Mouse (Mus musculus): Measurements from ENCODE around the gene Gdf10. TPM values are rescaled to one million over a fixed set of nuclear protein-coding genes. Genes with fewer than 3 reads are reported as not detected.

Gene Gdf10
- polyA plus RNA-seq, 1 experiment: 15.1 TPM

GRCm38 (mm10) chr14:33932935-33933703 lies 9.7 kb downstream of the Gdf10 start:
- Histone ChIP-seq H3K4me1 (ENCODE audit: control insufficient read depth, insufficient read depth, low read length) (no peaks in the 10 kb centered on the region), H3K4me3 (replicated peaks; ENCODE audit: extremely low read depth, low read depth, low read length) (no peak overlapping the region)
- WGBS: 49% methylated on average over 10 of the region's 10 CpGs
- DNase-seq: peak; percentile 49
- TF ChIP-seq POLR2A (IDR thresholded peaks at IDR 0.05; ENCODE audit: borderline replicate concordance, extremely low read depth, low read depth, low read length): no peak
- peak; percentile 50 for TF ChIP-seq CTCF (IDR thresholded peaks at IDR 0.05; ENCODE audit: insufficient read depth, low read length)

- H3K4me1 ChIP-seq (ENCODE audit: control insufficient read depth, insufficient read depth, low read length): no peaks in the 10 kb centered on the region
- WGBS: 35% methylated on average over 5 of the region's 5 CpGs
- H3K4me3 ChIP-seq (replicated peaks; ENCODE audit: extremely low read depth, low read depth, low read length): no peak overlapping the region
- peak; percentile 23 for DNase-seq
- TF ChIP-seq CTCF (IDR thresholded peaks at IDR 0.05; ENCODE audit: insufficient read depth, low read length) (peak; percentile 21; the same call in 1 of the 2 replicates), POLR2A (IDR thresholded peaks at IDR 0.05; ENCODE audit: borderline replicate concordance, extremely low read depth, low read depth, low read length) (no peak)
These were observed 10.5 kb downstream of the Gdf10 start for GRCm38 (mm10) chr14:33933778-33934317.

GRCm38 (mm10) chr14:33939117-33939516 lies 15.7 kb downstream of the Gdf10 start:
- WGBS: 30% methylated on average over 9 of the region's 9 CpGs

GRCm38 (mm10) chr14:33940739-33941138 lies 17.4 kb downstream of the Gdf10 start, which contains the start of gene Gdf2:
Gene Gdf2 (plus strand): TSS chr14:33941039.
- WGBS: 44% methylated on average over 8 of the region's 8 CpGs

More at GRCm38 (mm10) chr14:33939117-33939516, 15.7 kb downstream of the Gdf10 start:
- H3K4me3 ChIP-seq (replicated peaks; ENCODE audit: extremely low read depth, low read depth, low read length): no peak overlapping the region
- TF ChIP-seq POLR2A (IDR thresholded peaks at IDR 0.05; ENCODE audit: borderline replicate concordance, extremely low read depth, low read depth, low read length) (no peak), CTCF (IDR thresholded peaks at IDR 0.05; ENCODE audit: insufficient read depth, low read length) (peak; percentile 72)
- DNase-seq: peak; percentile 16
- H3K4me1 ChIP-seq (ENCODE audit: control insufficient read depth, insufficient read depth, low read length): no peaks in the 10 kb centered on the region

GRCm38 (mm10) chr14:33942222-33942621 lies 18.8 kb downstream of the Gdf10 start:
- 67% methylated on average over 5 of the region's 5 CpGs for WGBS
- Histone ChIP-seq H3K4me1 (ENCODE audit: control insufficient read depth, insufficient read depth, low read length) (no peaks in the 10 kb centered on the region), H3K4me3 (replicated peaks; ENCODE audit: extremely low read depth, low read depth, low read length) (no peak overlapping the region)
- TF ChIP-seq POLR2A (IDR thresholded peaks at IDR 0.05; ENCODE audit: borderline replicate concordance, extremely low read depth, low read depth, low read length) (no peak), CTCF (IDR thresholded peaks at IDR 0.05; ENCODE audit: insufficient read depth, low read length) (no peak)
- DNase-seq: no peak

More at GRCm38 (mm10) chr14:33940739-33941138, 17.4 kb downstream of the Gdf10 start, which contains the start of gene Gdf2:
- DNase-seq: no peak
- H3K4me1 ChIP-seq (ENCODE audit: control insufficient read depth, insufficient read depth, low read length): no peaks in the 10 kb centered on the region
- no peak within 1 kb of the TSS for H3K4me3 ChIP-seq (replicated peaks; ENCODE audit: extremely low read depth, low read depth, low read length)
- no peak for TF ChIP-seq CTCF (IDR thresholded peaks at IDR 0.05; ENCODE audit: insufficient read depth, low read length)
- TF ChIP-seq POLR2A (IDR thresholded peaks at IDR 0.05; ENCODE audit: borderline replicate concordance, extremely low read depth, low read depth, low read length): no peak

GRCm38 (mm10) chr14:33946125-33946524 lies 22.7 kb downstream of the Gdf10 start:
- TF ChIP-seq CTCF (IDR thresholded peaks at IDR 0.05; ENCODE audit: insufficient read depth, low read length) (no peak), POLR2A (IDR thresholded peaks at IDR 0.05; ENCODE audit: borderline replicate concordance, extremely low read depth, low read depth, low read length) (no peak)
- Histone ChIP-seq H3K4me3 (replicated peaks; ENCODE audit: extremely low read depth, low read depth, low read length) (no peak overlapping the region), H3K4me1 (ENCODE audit: control insufficient read depth, insufficient read depth, low read length) (no peaks in the 10 kb centered on the region)
- no peak for DNase-seq
- 66% methylated on average over 6 of the region's 6 CpGs for WGBS

- Histone ChIP-seq H3K4me1 (ENCODE audit: control insufficient read depth, insufficient read depth, low read length) (no peaks in the 10 kb centered on the region), H3K4me3 (replicated peaks; ENCODE audit: extremely low read depth, low read depth, low read length) (no peak overlapping the region)
- WGBS: 41% methylated on average over 6 of the region's 6 CpGs
- TF ChIP-seq CTCF (IDR thresholded peaks at IDR 0.05; ENCODE audit: insufficient read depth, low read length) (no peak), POLR2A (IDR thresholded peaks at IDR 0.05; ENCODE audit: borderline replicate concordance, extremely low read depth, low read depth, low read length) (no peak)
- no peak for DNase-seq
These were observed 29.0 kb downstream of the Gdf10 start for GRCm38 (mm10) chr14:33952233-33952981.

- TF ChIP-seq POLR2A (IDR thresholded peaks at IDR 0.05; ENCODE audit: borderline replicate concordance, extremely low read depth, low read depth, low read length) (no peak), CTCF (IDR thresholded peaks at IDR 0.05; ENCODE audit: insufficient read depth, low read length) (no peak)
These were observed 30.4 kb downstream of the Gdf10 start, which contains the start of gene Rbp3 for GRCm38 (mm10) chr14:33953761-33954160. Gene Rbp3 (plus strand): TSS chr14:33954003.

GRCm38 (mm10) chr14:33956055-33956454 lies 32.7 kb downstream of the Gdf10 start:
- no peak for DNase-seq
- H3K4me3 ChIP-seq (replicated peaks; ENCODE audit: extremely low read depth, low read depth, low read length): no peak overlapping the region
- TF ChIP-seq POLR2A (IDR thresholded peaks at IDR 0.05; ENCODE audit: borderline replicate concordance, extremely low read depth, low read depth, low read length) (no peak), CTCF (IDR thresholded peaks at IDR 0.05; ENCODE audit: insufficient read depth, low read length) (no peak)
- 75% methylated on average over 13 of the region's 13 CpGs for whole genome bisulfite sequencing
- H3K4me1 ChIP-seq (ENCODE audit: control insufficient read depth, insufficient read depth, low read length): no peaks in the 10 kb centered on the region

More at GRCm38 (mm10) chr14:33953761-33954160, 30.4 kb downstream of the Gdf10 start, which contains the start of gene Rbp3:
- Histone ChIP-seq H3K4me3 (replicated peaks; ENCODE audit: extremely low read depth, low read depth, low read length) (no peak within 1 kb of the TSS), H3K4me1 (ENCODE audit: control insufficient read depth, insufficient read depth, low read length) (no peaks in the 10 kb centered on the region)
- WGBS: 82% methylated on average over 5 of the region's 5 CpGs
- no peak for DNase-seq
